Mouse (Mus musculus) left cerebral cortex, adult 18-20 months (tissue): ENCODE results near the gene Olfr523. TPM values are rescaled to one million over a fixed set of nuclear protein-coding genes. Genes with fewer than 3 reads are reported as not detected.

Experiments
- total RNA-seq, 2 experiments: library from RNA; stranded (reverse); gene quantifications; 2 replicates each; pipeline ENCODE4 v1.2.3; 2021

The Olfr523 gene
- total RNA-seq, 2 experiments from 2014 or later = not detected

Other genes with a start within 250 kb of the Olfr523 start
- gene Utf1, start 229.4 kb upstream of the Olfr523 start, total RNA-seq = not detected
- gene 6430531B16Rik, start 194.5 kb upstream of the Olfr523 start, total RNA-seq = 1 to 10 TPM in 1 of 2 experiments, under 1 TPM in 1; 0.96 to 1.7 TPM
- gene Adam8, start 180.7 kb upstream of the Olfr523 start, total RNA-seq = 1 to 10 TPM; 3.3 TPM
- 10 to 100 TPM; 22.2 to 26.3 TPM for gene Zfp511, start 136.8 kb upstream of the Olfr523 start, total RNA-seq
- gene Tubgcp2, start 136.5 kb upstream of the Olfr523 start, total RNA-seq = 10 to 100 TPM; 34.5 to 36.1 TPM
- gene Msx3, start 124.1 kb upstream of the Olfr523 start, total RNA-seq = not detected
- gene Caly, start 90.7 kb upstream of the Olfr523 start, total RNA-seq = 100 to 1,000 TPM; 188 to 210 TPM
- not detected for gene Prap1, start 79.8 kb upstream of the Olfr523 start, total RNA-seq
- gene Fuom, start 70.8 kb upstream of the Olfr523 start, total RNA-seq = 10 to 100 TPM; 51.3 to 51.4 TPM
- 1 to 10 TPM; 4.7 to 5.0 TPM for gene Paox, start 57.4 kb upstream of the Olfr523 start, total RNA-seq
- 10 to 100 TPM; 54.7 to 55.9 TPM for gene Echs1, start 56.7 kb upstream of the Olfr523 start, total RNA-seq
- 10 to 100 TPM; 20.3 to 27.5 TPM for gene Mtg1, start 35.7 kb upstream of the Olfr523 start, total RNA-seq
- 100 to 1,000 TPM; 119 to 120 TPM for gene Sprn, start 18.3 kb upstream of the Olfr523 start, total RNA-seq
- not detected for gene Olfr522, start 8.5 kb upstream of the Olfr523 start, total RNA-seq
- not detected for gene Olfr524, start 32.7 kb downstream of the Olfr523 start, total RNA-seq
- not detected for gene Cd163l1, start 45.0 kb downstream of the Olfr523 start, total RNA-seq
- under 1 TPM; 0.40 to 0.42 TPM for gene 5830411N06Rik, start 74.1 kb downstream of the Olfr523 start, total RNA-seq
- gene Olfr525, start 147.6 kb downstream of the Olfr523 start, total RNA-seq = not detected
- not detected for gene Olfr527, start 160.8 kb downstream of the Olfr523 start, total RNA-seq
- gene Olfr60, start 188.5 kb downstream of the Olfr523 start, total RNA-seq = not detected
- not detected for gene Olfr530, start 203.1 kb downstream of the Olfr523 start, total RNA-seq
- not detected for gene Olfr531, start 229.7 kb downstream of the Olfr523 start, total RNA-seq
- gene Olfr532, start 248.4 kb downstream of the Olfr523 start, total RNA-seq = not detected